Mouse (Mus musculus): ENCODE data around the gene Gtf2i.
A peak's percentile ranks its signal among the peaks of the same experiment; 100 is the strongest.

DNA sequence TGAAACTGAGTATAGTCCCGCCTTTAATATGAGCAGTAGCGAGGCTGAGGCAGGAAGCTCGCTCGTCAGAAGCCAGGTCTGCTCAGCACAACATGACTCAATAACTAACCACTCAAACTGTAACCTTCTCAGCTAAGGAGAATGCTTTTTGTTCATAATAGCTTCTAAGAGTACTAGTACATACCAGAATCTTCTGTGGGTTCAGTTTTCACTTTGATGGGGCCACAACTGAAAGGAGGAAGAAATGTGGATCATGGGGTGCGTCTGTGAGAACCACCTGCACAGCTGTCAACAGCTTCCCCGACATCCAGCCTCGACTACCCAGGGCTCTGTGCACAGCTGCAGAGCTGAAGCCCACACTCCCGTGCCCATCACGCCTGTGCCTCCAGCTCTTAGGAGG, 32.0 kb downstream of the Gtf2i start:
- TF ChIP-seq POLR2A (IDR thresholded peaks at IDR 0.05; ENCODE audit: control insufficient read depth, extremely low read depth, insufficient read depth, low read length, poor library complexity) = peak; percentile 45; the same call in 1 of the 2 replicates
- no peak for TF ChIP-seq CTCF (IDR thresholded peaks at IDR 0.05; ENCODE audit: borderline replicate concordance, control insufficient read depth, extremely low read depth, insufficient read depth, low read length, poor library complexity)
